Mouse (Mus musculus): ENCODE measurements at regions not wholly inside any gene's neighbourhood (a gene's known extent, or its start where the extent isn't known, plus 50 kb on each side); places are given as distances from the start of the nearest gene placed in this dataset.

DNA sequence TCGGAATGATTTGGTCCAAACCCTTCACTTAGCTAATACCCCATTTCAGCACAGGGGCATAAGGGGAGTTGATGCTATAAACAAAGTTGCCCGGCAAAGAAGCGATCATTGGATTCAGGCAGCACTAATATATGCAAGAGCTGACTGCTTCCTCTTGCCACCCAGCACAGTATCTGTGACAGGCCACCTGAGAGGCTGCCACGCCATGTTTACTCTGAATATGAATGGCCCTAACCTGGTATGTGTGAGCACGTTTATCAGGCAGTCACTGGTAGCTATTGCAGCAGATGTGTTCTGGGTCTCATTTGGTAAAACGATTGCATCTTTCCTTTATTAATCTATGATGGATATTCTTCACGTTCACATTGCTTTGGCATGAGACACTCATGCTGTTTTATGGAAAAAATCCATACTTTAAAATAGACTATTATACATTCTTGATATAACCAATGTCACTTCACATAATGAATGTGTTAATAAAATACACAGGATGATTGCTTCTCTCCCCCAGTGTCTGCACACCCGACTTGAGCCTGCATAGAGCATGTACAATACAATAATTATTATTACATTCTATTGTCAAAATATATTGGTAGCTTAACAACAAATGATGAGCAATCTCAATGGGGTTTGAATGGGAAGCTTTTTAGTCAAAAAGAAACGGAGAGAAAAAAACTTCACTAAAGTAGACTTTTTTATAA is 375.2 kb downstream of the Adgrl2 start:
- peak; percentile 25 for DNase-seq (ENCODE audit: low read depth)
- TF ChIP-seq POLR2A (IDR thresholded peaks at IDR 0.05; ENCODE audit: borderline replicate concordance, extremely low read depth, insufficient read depth, insufficient read length, poor library complexity, severe bottlenecking) (no peak), CTCF (IDR thresholded peaks at IDR 0.05; ENCODE audit: borderline replicate concordance, extremely low read depth, insufficient read depth, insufficient read length) (no peak)

GRCm38 (mm10) chr3:148613443-148613842 is 376.9 kb downstream of the Adgrl2 start:
- TF ChIP-seq CTCF (IDR thresholded peaks at IDR 0.05; ENCODE audit: borderline replicate concordance, extremely low read depth, insufficient read depth, insufficient read length) (no peak), POLR2A (IDR thresholded peaks at IDR 0.05; ENCODE audit: borderline replicate concordance, extremely low read depth, insufficient read depth, insufficient read length, poor library complexity, severe bottlenecking) (no peak)
- peak; percentile 56 for DNase-seq (ENCODE audit: low read depth)

DNA sequence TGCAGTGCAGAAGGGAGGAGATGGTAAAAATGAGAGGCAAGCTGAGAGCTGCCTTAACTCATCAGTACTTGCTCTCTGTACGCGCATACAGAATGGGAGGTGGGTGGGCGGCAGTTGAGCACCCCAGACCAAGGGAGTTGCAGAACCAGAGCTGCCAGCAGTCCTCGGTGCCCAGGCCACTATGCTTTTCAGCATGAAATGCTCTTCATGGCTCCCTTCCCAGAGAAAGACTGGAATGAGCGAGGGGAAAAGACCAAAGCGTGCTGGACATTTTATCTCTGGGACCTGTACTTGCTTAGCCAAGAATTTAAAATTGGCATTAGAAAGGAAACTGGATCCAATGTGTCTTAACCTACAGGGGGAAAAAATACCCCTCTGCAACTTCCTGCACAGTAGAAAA is 387.1 kb downstream of the Adgrl2 start:
- TF ChIP-seq POLR2A (IDR thresholded peaks at IDR 0.05; ENCODE audit: borderline replicate concordance, extremely low read depth, insufficient read depth, insufficient read length, poor library complexity, severe bottlenecking): no peak
- TF ChIP-seq CTCF (IDR thresholded peaks at IDR 0.05; ENCODE audit: borderline replicate concordance, extremely low read depth, insufficient read depth, insufficient read length): no peak
- no peak for DNase-seq (ENCODE audit: low read depth)

DNA sequence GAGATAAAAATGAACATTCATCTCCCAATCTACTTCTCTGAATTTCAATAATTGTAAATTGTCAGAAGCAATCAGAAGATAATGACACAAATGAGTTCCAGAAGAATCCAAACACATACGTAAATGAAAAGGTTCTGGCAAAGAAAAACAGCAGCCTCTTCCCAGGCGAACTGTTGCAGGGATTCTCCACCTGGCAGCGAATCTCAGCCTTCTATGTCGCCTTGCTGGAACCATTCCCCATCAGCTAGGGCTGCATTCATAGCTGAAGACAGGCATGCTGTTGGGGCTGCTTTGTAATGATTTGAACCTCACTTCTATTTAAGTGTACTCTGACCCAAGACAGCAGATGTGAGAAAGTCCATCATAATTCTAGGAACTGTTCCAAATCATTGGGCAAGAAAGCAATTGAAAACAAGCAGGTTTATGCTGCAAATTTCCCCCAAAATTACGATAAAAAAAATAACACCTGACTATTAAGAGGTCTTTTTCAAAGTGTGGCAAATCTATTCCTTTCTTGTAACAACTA is 387.6 kb downstream of the Adgrl2 start:
- no peak for TF ChIP-seq CTCF (IDR thresholded peaks at IDR 0.05; ENCODE audit: borderline replicate concordance, extremely low read depth, insufficient read depth, insufficient read length)
- no peak for TF ChIP-seq POLR2A (IDR thresholded peaks at IDR 0.05; ENCODE audit: borderline replicate concordance, extremely low read depth, insufficient read depth, insufficient read length, poor library complexity, severe bottlenecking)
- DNase-seq (ENCODE audit: low read depth): peak; percentile 27

DNA sequence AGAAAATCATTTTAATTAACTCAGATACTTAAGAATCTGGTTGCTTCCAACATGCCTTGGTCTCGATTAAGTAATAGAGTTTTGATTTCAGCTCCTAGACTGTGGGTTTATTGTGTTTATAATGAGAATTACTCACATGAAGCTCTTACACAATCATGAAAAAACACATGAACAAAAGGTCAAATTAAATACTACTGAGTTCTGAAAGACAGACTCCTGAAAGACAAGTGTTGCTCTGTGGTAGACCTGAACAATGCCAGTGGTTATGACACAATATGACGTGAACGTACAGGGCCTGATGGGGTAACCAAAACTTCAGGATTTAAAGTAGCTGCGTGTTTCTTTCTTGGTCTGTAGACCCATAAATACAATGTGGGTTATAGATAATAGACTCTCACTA is 394.8 kb downstream of the Adgrl2 start:
- no peak for DNase-seq (ENCODE audit: low read depth)
- no peak for TF ChIP-seq CTCF (IDR thresholded peaks at IDR 0.05; ENCODE audit: borderline replicate concordance, extremely low read depth, insufficient read depth, insufficient read length)
- TF ChIP-seq POLR2A (IDR thresholded peaks at IDR 0.05; ENCODE audit: borderline replicate concordance, extremely low read depth, insufficient read depth, insufficient read length, poor library complexity, severe bottlenecking): no peak

DNA sequence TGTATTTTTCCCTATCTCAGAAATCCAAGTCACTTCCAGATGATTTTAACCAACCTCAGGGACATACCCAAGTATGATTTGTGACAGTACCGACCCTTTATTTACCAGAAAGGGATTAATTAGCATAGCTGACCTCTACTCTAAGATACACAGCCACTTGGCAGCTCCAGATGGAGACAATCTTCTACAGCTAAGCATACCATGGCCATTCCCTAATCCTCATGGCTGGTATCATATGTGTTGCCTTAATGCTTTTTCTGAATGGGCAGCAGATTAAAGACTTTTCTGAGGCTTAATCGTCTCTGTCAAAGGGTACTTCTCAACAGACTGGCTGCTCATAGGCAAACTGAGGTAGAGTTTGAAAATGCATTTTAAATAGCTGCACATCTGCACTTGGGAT is 400.8 kb downstream of the Adgrl2 start:
- TF ChIP-seq POLR2A (IDR thresholded peaks at IDR 0.05; ENCODE audit: borderline replicate concordance, extremely low read depth, insufficient read depth, insufficient read length, poor library complexity, severe bottlenecking): no peak
- no peak for TF ChIP-seq CTCF (IDR thresholded peaks at IDR 0.05; ENCODE audit: borderline replicate concordance, extremely low read depth, insufficient read depth, insufficient read length)
- DNase-seq (ENCODE audit: low read depth): no peak

- DNase-seq (ENCODE audit: low read depth): no peak
- no peak for TF ChIP-seq POLR2A (IDR thresholded peaks at IDR 0.05; ENCODE audit: borderline replicate concordance, extremely low read depth, insufficient read depth, insufficient read length, poor library complexity, severe bottlenecking)
- TF ChIP-seq CTCF (IDR thresholded peaks at IDR 0.05; ENCODE audit: borderline replicate concordance, extremely low read depth, insufficient read depth, insufficient read length): no peak
These were observed 414.6 kb downstream of the Adgrl2 start for GRCm38 (mm10) chr3:148575735-148576134.

DNA sequence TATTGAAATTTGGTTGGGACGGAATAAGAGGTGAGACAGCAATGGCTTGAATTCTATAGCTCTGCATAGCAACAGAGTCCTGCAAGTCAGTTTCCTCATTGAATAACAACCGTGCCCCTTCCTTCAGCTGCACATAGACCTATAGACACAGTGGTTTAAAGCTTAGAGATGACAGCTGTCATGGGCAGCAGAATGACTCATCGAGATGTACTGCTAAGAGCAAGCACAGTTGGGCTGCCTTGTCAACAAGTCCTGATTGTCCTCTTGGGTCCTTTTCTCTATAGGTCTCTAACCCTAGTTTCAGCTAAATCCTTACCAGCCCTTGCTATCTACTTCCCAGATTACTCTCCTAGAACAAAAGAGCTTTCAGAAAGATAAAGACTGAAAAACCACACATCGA is 417.9 kb downstream of the Adgrl2 start:
- TF ChIP-seq POLR2A (IDR thresholded peaks at IDR 0.05; ENCODE audit: borderline replicate concordance, extremely low read depth, insufficient read depth, insufficient read length, poor library complexity, severe bottlenecking): no peak
- DNase-seq (ENCODE audit: low read depth): no peak

- TF ChIP-seq POLR2A (IDR thresholded peaks at IDR 0.05; ENCODE audit: borderline replicate concordance, extremely low read depth, insufficient read depth, insufficient read length, poor library complexity, severe bottlenecking): no peak
- TF ChIP-seq CTCF (IDR thresholded peaks at IDR 0.05; ENCODE audit: borderline replicate concordance, extremely low read depth, insufficient read depth, insufficient read length): no peak
These were observed 425.6 kb downstream of the Adgrl2 start for GRCm38 (mm10) chr3:148564716-148565115.

GRCm38 (mm10) chr3:148561211-148561610 is 429.1 kb downstream of the Adgrl2 start:
- no peak for TF ChIP-seq CTCF (IDR thresholded peaks at IDR 0.05; ENCODE audit: borderline replicate concordance, extremely low read depth, insufficient read depth, insufficient read length)
- TF ChIP-seq POLR2A (IDR thresholded peaks at IDR 0.05; ENCODE audit: borderline replicate concordance, extremely low read depth, insufficient read depth, insufficient read length, poor library complexity, severe bottlenecking): no peak

More at GRCm38 (mm10) chr3:148564716-148565115, 425.6 kb downstream of the Adgrl2 start:
- DNase-seq (ENCODE audit: low read depth): no peak

DNA sequence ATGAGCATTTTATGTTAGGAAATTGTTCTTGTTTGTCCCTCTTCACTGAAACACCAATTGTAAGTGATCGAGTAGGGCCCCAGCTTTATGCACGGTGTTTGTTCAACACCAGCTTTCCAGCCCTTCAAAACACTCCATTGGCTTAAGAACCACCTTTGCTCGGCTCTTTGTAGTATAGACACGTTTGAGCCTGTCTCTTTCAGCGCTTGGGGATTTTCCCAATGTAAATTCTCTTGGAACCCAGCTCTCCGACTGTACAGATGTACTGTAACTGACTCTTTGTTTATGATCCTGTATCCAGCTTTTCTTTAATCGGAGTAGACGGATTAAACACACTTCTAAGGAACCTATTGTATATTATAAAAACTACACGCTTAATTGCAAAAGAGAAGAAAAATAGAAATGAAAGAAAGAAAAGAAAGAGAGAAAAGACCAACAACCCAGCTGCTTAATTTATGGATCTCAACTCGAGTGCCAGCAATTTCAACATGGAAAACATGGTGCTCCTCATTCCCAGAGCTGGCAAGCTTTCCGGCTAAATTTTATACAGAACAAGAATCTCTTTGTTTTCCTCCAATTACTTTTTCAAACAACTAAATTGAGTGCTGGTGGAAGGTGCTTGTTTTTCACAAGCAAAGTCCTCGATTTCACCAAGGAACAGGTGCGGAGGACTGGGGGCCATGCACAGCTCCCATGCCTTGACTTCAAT is 430.4 kb downstream of the Adgrl2 start:
- DNase-seq (ENCODE audit: low read depth): peak; percentile 94
- TF ChIP-seq CTCF (IDR thresholded peaks at IDR 0.05; ENCODE audit: borderline replicate concordance, extremely low read depth, insufficient read depth, insufficient read length) (no peak), POLR2A (IDR thresholded peaks at IDR 0.05; ENCODE audit: borderline replicate concordance, extremely low read depth, insufficient read depth, insufficient read length, poor library complexity, severe bottlenecking) (no peak)

More at GRCm38 (mm10) chr3:148561211-148561610, 429.1 kb downstream of the Adgrl2 start:
- peak; percentile 23 for DNase-seq (ENCODE audit: low read depth)
